Mouse (Mus musculus) activated CD4-positive, CD25-positive, alpha-beta regulatory T cell, adult 4 months (primary cell): ENCODE measurements around the gene Ppp1r3g. TPM values are rescaled to one million over a fixed set of nuclear protein-coding genes. Genes with fewer than 3 reads are reported as not detected.
"Not testable (repeated sequence)": the region's sequence is repeated elsewhere in the genome, so short reads cannot be mapped to it uniquely, and the experiment has no call there.

Experiments used
- ATAC-seq: one replicate; pipeline ENCODE4 v1.8.0; 2017
- polyA plus RNA-seq, 2 experiments: library from polyadenylated mRNA; unstranded; fragments of 100-300 nt; shearing (Covaris generic); gene quantifications; one replicate each; pipeline ENCODE4 v1.2.1; 2017

The Ppp1r3g gene
- not detected for polyA plus RNA-seq

DNA sequence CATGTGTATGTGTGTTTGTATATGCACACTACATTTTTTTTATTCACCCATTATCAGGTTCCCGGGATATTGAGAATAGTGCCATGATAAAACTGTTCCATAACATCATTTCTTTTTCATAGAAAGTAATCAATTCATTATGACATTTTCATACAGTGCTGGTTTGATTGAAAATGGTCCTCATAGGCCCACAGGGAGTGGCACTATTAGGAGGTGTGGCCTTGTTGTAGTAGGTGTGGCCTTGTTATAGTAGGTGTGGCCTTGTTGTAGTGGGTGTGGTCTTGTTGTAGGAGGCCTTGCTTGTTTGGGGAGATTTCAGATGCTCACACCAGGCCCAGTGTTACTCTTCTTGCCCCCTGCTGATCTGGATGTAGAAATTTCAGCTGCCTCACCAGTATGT is at the start of gene Ppp1r3g:
Gene Ppp1r3g, plus strand, starts transcription at position 301 of the 400 bp plus-strand sequence.
- no peak for ATAC-seq

DNA sequence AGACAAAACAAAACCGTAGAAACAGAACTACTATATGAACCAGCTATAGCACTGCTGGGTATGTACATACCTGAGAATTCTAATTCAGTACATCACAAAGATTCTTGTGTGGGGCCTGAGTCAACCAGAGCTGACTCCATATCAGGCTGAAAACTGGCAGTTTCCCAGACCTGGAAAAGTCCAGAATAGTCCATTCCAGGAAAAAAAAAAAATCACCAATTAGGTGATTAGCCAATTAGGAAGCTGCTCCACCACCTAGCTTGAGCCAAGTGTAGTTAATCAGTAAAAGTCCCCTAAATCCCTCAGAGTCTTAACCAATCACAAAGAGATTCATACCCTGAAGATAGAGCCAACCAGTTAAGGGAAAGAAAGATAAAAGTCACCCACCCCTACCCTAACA is 47.2 kb upstream of the Ppp1r3g start:
- ATAC-seq = no peak

DNA sequence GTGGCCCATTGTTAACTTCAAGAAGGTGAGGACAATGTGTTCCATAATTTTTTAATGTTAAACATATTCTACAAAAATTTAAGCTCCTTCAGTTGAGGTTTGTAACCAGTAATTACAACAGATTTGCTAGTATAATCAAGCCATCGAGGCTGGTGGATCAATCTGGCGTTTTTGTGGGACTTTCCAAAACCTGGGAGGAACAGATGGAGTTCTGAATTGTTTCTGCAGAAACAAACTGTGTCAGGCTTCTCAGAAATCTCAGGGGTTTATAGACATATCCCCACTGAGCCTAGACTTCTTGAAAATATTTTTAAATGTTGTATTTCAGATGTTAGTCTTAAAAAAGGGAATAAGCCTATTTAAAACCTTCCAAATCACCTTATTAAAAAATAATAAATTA is 20.6 kb upstream of the Ppp1r3g start:
- no peak for ATAC-seq

GRCm38 (mm10) chr13:35939871-35940665 is 18.6 kb upstream of the Ppp1r3g start:
- ATAC-seq = no peak

DNA sequence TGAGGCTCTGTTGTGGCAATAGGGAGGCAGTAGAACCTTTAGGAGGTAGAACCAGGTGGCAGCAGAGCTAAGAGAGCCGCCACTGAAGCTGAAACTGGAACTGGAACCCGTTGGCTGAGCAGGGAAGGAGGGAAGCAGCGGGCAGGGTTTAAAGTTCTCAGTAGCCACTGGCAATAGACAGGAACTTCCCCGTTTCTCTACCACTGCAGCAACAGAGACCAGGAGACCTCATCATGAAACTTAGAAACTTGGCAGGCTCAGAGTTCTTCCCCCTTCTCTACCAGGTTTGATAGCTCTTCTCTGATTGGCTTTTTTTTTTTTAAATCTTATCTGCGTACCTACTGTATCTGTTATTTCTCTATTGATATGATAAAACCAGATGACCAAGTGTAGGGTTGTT is 17.7 kb upstream of the Ppp1r3g start:
- ATAC-seq = no peak

DNA sequence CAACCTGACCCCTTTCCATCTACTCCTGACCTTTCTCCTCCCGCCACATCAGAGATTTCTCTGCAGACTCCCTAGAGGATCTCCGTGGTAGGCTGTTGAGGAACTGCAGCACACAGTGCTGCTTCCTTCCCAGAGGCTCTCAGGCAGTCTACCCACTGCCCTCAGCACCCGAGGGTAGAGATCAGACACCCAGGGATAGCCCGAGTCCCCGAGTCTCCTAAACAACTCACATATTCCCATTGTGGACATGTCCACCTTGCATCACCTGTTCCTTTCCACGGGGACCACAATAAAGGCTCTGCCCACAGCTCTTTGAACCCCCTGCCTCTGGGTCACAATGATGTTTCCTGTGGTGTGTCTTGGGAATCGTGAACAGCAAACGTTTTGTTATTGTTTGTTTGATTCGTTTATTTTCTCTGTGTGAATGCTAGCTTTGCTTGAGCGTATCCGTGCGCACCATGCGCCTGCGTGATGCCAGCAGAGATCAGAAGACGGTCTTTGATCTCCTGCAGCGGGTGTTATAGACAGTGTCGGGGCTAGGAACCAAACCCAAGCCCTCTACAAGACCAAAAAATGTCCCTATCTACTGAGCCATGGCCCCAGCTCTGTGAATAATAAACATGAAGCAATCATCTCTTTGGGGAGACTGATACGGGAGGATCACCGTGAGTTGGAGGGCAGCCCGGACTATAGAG is 11.8 kb upstream of the Ppp1r3g start:
- no peak for ATAC-seq

DNA sequence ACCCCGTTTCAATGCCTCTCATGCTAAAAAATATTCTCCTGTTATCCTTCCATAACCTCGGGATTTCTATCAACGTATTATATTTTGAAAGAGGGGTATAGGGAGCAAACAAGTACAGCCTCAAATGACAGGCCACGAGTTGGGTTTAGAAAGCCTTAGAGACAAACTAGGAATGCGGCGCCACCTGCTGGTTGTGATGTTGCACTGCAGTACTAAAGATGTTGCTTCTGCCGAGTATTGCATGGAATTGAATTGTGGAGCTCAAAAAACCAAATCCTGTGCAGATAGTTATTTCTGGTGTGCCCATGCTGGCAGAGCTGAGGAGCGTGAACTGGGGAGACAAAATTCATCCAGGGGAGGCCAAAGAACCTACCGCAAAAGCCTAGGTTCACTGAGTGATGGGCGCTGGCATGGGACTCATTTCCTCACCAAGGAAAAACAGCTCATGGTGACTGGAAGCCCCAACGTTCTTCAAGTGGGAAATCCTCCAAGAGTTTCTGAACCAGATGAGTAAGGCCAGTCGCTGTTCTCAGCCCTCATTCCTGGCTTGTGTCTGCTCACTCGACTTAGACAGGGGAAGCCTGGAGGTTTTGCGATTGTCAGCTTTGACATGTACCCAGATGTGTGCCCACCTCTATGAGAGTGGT is 11.2 kb upstream of the Ppp1r3g start:
- ATAC-seq = no peak

DNA sequence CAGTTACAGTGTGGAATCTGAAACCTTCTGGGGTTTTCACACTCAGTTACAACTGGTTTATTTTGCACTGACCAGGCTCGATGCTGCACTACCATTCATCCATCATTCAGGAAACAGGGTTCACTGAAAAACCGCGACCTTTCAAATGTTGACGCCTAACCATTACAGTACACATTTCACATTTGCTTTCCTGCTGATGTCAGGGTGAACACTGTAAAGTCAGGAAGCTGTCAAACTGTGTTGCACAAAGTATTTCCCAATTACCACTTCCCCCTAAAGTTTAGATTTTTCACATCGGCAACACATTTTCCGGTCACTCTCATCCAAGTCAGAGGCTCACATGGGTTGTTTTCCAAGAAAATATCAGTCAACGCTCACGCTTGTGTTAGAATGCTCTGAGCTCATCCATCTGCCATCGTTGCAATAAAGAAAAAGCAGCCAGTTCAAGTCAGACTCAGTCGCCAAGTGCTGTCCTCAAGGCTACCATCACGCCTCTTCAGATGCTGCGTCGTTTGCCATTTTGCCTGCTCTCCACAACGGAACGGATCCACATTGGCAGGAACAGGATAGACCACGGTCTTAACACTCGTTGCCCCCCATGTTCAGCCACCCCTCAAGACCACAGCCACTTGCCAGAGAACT is 8.7 kb upstream of the Ppp1r3g start:
- no peak for ATAC-seq

DNA sequence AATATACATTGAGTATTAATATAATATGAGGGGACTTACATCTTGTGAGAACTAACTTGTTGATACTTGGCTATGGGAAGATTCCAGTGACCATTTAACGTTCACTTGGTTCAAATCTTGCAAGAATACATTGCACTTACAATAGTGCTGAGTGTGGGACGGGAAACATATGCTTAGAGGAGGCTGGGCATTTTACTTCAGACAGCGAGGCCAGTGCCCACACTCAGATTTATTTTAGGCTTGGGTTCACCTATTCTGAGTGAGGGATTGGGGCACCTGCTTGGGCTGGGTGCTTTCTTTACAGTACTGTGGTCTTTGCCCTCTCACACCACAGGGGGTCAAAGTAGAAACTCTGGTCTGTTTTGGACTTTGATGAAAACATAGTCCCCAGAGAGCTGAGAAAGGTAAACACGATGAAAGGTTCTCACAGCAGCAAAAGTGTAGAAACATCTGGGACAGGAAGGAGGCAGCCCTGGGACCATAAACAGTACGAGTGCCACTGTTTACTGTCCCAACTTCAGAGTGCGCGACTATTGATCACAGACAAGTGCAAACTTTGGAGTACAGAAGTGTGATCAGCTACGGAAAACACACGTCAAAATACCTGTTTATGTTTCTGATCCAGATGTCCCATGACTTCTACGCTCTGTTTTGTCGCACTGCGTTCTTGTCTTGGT is 890 bp downstream of the Ppp1r3g start:
- ATAC-seq = no peak

DNA sequence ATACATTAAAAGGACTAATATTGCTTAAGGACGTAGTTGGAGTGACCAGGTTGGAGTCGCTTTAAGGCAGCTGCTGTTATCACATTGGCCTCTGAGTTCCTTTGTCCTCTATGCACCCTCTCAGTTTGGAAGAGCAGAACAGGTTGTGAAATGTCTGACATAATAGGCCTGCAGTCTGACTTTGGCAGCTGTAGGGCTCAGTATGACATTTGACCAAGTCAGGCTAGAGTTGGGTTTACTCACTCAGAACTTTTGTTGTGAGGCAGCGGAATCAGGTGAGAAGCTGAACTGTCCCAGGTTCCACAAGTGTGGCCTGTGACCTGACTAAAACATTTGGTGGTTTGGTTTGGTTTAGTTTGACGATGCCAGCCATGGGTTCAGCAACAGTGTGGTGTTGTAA is 4.9 kb downstream of the Ppp1r3g start:
- no peak for ATAC-seq

DNA sequence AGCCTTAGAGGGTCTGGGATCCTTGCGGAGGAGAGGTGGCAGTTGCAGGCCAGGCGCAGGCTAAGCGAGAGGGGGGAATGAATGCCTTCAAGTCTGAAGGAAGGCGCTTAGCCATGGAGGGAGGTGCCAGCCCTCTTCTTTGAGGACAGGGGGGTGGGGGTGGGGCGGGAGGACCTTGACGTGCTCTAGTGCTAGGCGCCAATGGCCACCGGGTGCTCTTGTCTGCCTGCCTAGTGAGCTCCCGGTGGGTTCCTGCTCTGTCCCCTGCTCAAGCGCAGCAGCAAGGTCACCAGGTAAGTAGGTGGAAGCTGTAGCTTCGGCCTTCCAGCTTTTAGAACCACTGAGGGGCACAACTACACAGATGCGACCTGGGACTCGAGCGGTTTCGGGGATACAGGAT is 9.1 kb downstream of the Ppp1r3g start:
- no peak for ATAC-seq

DNA sequence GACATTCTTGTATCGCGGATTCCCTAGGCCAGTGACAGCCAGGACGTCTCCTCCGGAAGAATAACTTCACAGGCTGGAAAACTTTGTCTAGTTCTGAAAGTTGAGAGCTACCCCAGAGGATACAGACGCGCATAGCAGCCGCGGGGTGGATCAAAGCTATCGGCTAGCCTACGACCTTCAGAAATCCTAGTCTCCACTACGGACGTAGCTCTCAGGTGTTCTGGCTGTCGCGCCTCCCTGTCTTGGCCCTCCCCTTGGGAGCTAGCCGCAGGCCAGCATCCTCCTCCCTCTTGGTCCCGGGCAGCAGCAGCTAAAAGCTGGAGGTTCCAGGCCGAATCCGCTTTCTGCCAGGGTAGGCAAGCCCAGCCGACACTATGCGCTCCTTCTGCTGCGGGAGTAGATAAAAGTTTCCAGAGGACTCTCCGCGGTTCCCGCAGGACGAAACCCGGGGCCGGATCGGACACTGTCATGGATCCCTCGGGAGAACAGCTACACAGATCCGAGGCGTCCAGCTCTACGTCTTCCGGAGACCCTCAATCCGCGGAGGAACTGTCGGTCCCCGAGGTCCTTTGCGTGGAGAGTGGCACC is 9.6 kb downstream of the Ppp1r3g start:
- no peak for ATAC-seq

DNA sequence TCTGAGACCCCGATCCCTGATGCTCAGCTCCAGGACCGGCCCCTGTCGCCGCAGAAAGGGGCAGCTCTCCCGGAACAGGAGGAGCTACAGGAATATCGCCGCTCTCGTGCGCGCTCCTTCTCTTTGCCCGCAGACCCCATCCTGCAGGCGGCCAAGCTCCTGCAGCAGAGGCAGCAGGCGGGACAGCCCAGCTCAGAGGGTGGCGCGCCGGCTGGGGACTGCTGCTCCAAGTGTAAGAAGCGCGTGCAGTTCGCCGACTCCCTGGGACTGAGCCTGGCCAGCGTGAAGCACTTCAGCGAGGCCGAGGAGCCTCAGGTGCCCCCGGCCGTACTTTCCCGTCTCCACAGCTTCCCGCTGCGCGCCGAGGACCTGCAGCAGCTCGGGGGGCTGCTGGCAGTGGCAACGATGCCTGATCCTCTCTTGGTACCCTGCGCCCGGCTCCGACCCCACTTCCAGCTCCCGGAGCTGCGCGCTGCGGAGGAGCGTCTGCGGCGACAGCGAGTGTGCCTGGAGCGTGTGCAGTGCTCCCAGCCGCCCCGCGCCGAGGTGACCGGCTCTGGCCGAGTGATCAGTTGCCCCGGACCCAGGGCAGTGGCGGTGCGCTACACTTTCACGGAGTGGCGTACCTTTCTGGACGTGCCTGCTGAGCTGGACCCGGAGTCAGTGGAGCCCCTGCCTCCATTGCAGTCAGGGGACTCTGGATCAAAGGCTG is 10.2 kb downstream of the Ppp1r3g start:
- no peak for ATAC-seq

DNA sequence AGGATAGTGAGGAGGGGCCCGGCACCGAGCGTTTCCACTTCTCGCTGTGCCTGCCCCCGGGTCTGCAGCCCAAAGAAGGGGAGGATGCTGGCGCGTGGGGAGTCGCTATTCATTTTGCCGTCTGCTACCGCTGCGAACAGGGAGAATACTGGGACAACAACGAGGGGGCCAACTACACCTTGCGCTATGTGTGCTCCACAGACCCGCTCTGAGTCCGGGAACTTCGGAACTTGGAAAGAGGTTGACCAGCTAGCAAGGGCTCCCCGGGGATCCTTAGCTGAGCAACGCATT is 10.7 kb downstream of the Ppp1r3g start:
- no peak for ATAC-seq

DNA sequence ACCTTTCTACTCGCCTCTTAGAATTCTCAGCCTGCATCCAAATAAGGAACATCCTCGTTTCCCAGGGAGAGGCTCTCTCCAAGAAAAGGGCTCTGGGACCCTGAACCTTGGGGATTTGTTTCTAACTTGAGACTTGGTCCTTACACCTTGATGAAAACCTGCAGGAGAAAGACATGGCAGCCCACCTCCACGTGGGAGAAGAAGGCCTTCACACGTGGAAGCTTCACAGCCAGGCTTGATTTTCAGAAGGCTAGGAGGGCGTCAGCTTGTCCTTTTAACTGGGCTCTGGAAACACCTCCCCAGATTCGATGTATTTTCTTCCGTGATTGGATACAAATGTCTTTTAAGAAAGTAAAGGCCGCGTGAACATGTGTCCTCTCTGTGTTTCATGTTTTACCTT is 11.2 kb downstream of the Ppp1r3g start:
- no peak for ATAC-seq

DNA sequence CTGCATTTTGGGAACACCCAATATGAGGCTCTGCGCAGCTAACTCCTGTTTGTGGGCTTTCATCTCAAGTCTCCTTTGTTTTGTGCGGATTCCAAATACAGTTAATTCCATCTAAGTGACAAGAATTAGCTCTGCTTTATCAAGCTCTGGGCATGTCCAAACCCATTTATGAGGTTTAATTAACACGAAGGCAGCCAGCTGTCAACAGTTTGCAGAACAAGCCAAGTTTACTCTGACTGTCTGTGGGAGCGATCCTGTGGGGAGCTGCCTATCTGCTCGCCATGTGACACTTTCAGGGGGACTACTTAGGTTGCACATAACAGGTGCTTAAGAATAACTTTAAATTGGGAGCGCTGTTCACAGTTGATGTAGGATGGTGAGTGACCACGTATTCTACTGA is 18.3 kb downstream of the Ppp1r3g start:
- ATAC-seq = no peak

GRCm38 (mm10) chr13:35980471-35980870 is 21.8 kb downstream of the Ppp1r3g start:
- no peak for ATAC-seq

- ATAC-seq = no peak
These were observed 24.3 kb downstream of the Ppp1r3g start for GRCm38 (mm10) chr13:35982985-35983384.

GRCm38 (mm10) chr13:35989329-35989728 is 30.7 kb downstream of the Ppp1r3g start:
- no peak for ATAC-seq

DNA sequence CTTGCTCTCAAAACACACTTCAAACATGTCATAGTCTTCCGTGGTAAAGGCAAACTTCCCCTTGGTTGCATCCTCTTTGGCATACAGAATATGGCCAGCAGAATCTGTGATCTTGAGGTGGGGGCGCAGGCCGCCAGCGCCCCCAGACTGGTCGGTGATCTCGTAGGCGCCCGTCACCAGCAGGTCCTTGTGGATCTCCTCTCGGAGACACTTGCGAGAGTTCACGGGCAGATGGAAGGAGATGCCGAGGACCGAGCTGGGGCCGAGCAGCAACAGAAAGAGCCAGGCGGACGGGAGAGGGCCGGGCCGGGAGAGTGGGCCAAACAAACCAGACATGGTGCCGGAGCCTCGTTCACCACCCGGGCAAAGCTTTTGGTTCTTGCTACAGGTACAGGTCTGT is 32.5 kb downstream of the Ppp1r3g start:
- ATAC-seq = not testable (repeated sequence)

DNA sequence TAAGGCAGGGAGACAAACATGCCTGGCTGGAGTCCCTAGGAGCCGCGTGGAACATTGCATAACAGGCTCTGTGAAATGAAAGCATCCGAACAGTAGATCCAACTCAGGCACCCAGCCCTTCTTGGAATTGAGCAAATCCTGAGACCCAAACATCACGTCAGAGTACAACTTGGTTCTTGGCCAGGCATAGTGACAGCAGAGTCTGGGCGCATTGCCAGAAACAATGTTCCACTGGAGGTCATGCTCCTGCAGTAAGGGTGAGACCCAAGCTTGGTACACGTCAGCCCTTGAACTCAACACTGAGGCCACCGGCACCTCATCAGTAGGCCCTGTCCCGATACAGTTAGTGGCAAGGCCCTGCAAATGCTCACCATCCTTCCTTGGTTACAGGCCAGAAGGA is 35.4 kb downstream of the Ppp1r3g start:
- no peak for ATAC-seq

DNA sequence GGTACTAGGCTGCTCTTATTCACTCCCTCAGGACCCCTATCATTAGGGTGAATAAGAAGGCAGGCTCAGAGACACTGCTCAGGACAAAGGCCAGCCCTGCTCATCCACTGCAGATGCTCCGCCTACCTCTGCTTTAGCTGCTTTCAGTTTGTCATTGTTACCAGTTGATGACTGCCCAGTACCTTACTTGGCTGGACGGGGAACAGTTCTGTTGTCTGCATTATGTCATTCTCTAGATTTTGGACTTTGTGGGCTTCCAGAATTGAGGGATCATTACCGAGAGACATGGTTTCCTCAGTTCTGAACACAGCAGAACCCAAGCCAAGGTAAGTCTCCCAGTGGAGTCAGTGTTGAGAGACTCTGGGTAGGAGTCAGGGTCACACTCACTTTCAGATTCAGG is 36.6 kb downstream of the Ppp1r3g start:
- no peak for ATAC-seq
